Mouse (Mus musculus) liver, embryonic 13.5 days (tissue): ENCODE data around the gene Gm5624. TPM values are rescaled to one million over a fixed set of nuclear protein-coding genes. Genes with fewer than 3 reads are reported as not detected.
"Not testable (repeated sequence)": the region's sequence is repeated elsewhere in the genome, so short reads cannot be mapped to it uniquely, and the experiment has no call there.

Source experiments
- ATAC-seq: fragments of 200-750 bp; cut with Nextera tagmentation; 2 replicates; pipeline ENCODE4 v1.8.0; 2017; ENCODE audit warnings: low read depth, mild to moderate bottlenecking, moderate number of reproducible peaks, moderate library complexity
- DNase-seq: peaks from one replicate; pipeline ENCODE4 v3.0.0; 2022
- H3K27ac ChIP-seq: fragments of 300-500 bp; sonication (generic); 2 replicates; pipeline ENCODE4 v1.5.1; 2015; ENCODE audit warnings: moderate library complexity, mild to moderate bottlenecking, inconsistent platforms
- H3K27me3 ChIP-seq: fragments of 300-500 bp; sonication (generic); 2 replicates; pipeline ENCODE4 v1.6.1; 2015; ENCODE audit warnings: mild to moderate bottlenecking, inconsistent platforms
- H3K36me3 ChIP-seq: fragments of 300-500 bp; sonication (generic); 2 replicates; pipeline ENCODE4 v1.6.1; 2015; ENCODE audit warnings: mild to moderate bottlenecking, inconsistent platforms
- H3K4me1 ChIP-seq: fragments of 300-500 bp; sonication (generic); replicated peaks from 2 replicates; pipeline ENCODE4 v1.6.1; 2015; ENCODE audit warnings: inconsistent platforms
- H3K4me2 ChIP-seq: fragments of 300-500 bp; sonication (generic); 2 replicates; pipeline ENCODE4 v1.6.1; 2015; ENCODE audit warnings: inconsistent platforms, mild to moderate bottlenecking, moderate library complexity
- H3K4me3 ChIP-seq: fragments of 300-500 bp; sonication (generic); replicated peaks from 2 replicates; pipeline ENCODE4 v1.5.1; 2015; ENCODE audit warnings: mild to moderate bottlenecking, inconsistent platforms
- H3K9ac ChIP-seq: fragments of 300-500 bp; sonication (generic); 2 replicates; pipeline ENCODE4 v1.6.1; 2015; ENCODE audit warnings: mild to moderate bottlenecking, inconsistent platforms
- H3K9me3 ChIP-seq: fragments of 300-500 bp; sonication (generic); replicated peaks from 2 replicates; pipeline ENCODE4 v1.6.1; 2016; ENCODE audit warnings: inconsistent platforms
- WGBS: fragments of 180-500 bp; shearing (Covaris S2); methylation state at CpG from one replicate; pipeline ENCODE4 v1.1.7; 2015; ENCODE audit not compliant: insufficient replicate concordance; 5-methylcytosine and 5-hydroxymethylcytosine counted together
- polyA plus RNA-seq: library from polyadenylated mRNA; unstranded; fragments of >200 nt; fragmentation: Nextera tagmentation; extraction: Ambion mirVana; gene quantifications from 2 replicates; pipeline ENCODE4 v1.2.1, GENCODE M21; 2015

Gm5624 gene
- not detected in 2 replicates for polyA plus RNA-seq

GRCm38 (mm10) chr14:44627737-44628136 is at the start of gene Gm5624:
TSS of gene Gm5624 (minus strand) at chr14:44627938.
- DNase-seq, H3K27me3 ChIP-seq, H3K4me3 ChIP-seq, H3K27ac ChIP-seq, H3K9ac ChIP-seq, ATAC-seq, H3K4me2 ChIP-seq, H3K9me3 ChIP-seq, H3K4me1 ChIP-seq, H3K36me3 ChIP-seq: not testable (repeated sequence)
- 49% methylated on average over 4 of the region's 4 CpGs for WGBS

- not testable (repeated sequence) for H3K27ac ChIP-seq, DNase-seq, H3K9ac ChIP-seq, H3K4me3 ChIP-seq, H3K4me2 ChIP-seq, H3K27me3 ChIP-seq, H3K9me3 ChIP-seq, H3K4me1 ChIP-seq, H3K36me3 ChIP-seq, ATAC-seq
- WGBS = 40% methylated on average over 2 of the region's 2 CpGs
Measured at GRCm38 (mm10) chr14:44591765-44592164, 36.0 kb downstream of the Gm5624 start.

GRCm38 (mm10) chr14:44582853-44583252 is 44.9 kb downstream of the Gm5624 start, which contains the start of gene Gm8247:
TSS of gene Gm8247 (plus strand) at chr14:44583153.
- H3K9me3 ChIP-seq, H3K4me3 ChIP-seq, DNase-seq, H3K9ac ChIP-seq, H3K4me1 ChIP-seq, ATAC-seq, H3K27me3 ChIP-seq, H3K4me2 ChIP-seq, H3K27ac ChIP-seq, H3K36me3 ChIP-seq: not testable (repeated sequence)
- WGBS = 78% methylated on average over 4 of the region's 4 CpGs

GRCm38 (mm10) chr14:44547961-44548360 is 79.8 kb downstream of the Gm5624 start:
- H3K4me1 ChIP-seq, H3K4me3 ChIP-seq, H3K9me3 ChIP-seq, ATAC-seq, H3K4me2 ChIP-seq, H3K27ac ChIP-seq, H3K9ac ChIP-seq, DNase-seq, H3K27me3 ChIP-seq, H3K36me3 ChIP-seq: not testable (repeated sequence)
- 52% methylated on average over 5 of the region's 5 CpGs for WGBS

- not testable (repeated sequence) for ATAC-seq, H3K27me3 ChIP-seq, H3K9me3 ChIP-seq, H3K4me1 ChIP-seq, H3K27ac ChIP-seq, H3K4me3 ChIP-seq, H3K4me2 ChIP-seq, H3K36me3 ChIP-seq, H3K9ac ChIP-seq, DNase-seq
- WGBS = 59% methylated on average over 5 of the region's 5 CpGs
Measured at GRCm38 (mm10) chr14:44517976-44518375, 109.8 kb downstream of the Gm5624 start, which contains the start of gene Gm17093. TSS of gene Gm17093 (plus strand) at chr14:44518276.

Other genes with a start within 250 kb of the Gm5624 start
- not detected in 2 replicates for gene Gm3371, start 217.2 kb downstream of the Gm5624 start, polyA plus RNA-seq
- gene Gm8232, start 194.3 kb downstream of the Gm5624 start, polyA plus RNA-seq = not detected in 2 replicates
- not detected in 2 replicates for gene BC061237, start 135.5 kb downstream of the Gm5624 start, polyA plus RNA-seq
- not detected in 2 replicates for gene Gm17093, start 109.7 kb downstream of the Gm5624 start, polyA plus RNA-seq
- gene Gm8247, start 44.8 kb downstream of the Gm5624 start, polyA plus RNA-seq = not detected in 2 replicates
- not detected in 2 replicates for gene Gm8257, start 78.5 kb upstream of the Gm5624 start, polyA plus RNA-seq
- gene Gm8267, start 122.4 kb upstream of the Gm5624 start, polyA plus RNA-seq = not detected in 2 replicates
- not detected in 2 replicates for gene Ptgdr, start 231.4 kb upstream of the Gm5624 start, polyA plus RNA-seq